Mouse (Mus musculus) 3T3-L1 (cell line): ENCODE measurements at regions not wholly inside any gene's neighbourhood (a gene's known extent, or its start where the extent isn't known, plus 50 kb on each side); places are given as distances from the start of the nearest gene placed in this dataset.

Source experiments
- DNase-seq: peaks from one replicate; pipeline ENCODE4 v3.0.0-alpha.2; 2015; ENCODE audit warnings: low read depth, low spot score

DNA sequence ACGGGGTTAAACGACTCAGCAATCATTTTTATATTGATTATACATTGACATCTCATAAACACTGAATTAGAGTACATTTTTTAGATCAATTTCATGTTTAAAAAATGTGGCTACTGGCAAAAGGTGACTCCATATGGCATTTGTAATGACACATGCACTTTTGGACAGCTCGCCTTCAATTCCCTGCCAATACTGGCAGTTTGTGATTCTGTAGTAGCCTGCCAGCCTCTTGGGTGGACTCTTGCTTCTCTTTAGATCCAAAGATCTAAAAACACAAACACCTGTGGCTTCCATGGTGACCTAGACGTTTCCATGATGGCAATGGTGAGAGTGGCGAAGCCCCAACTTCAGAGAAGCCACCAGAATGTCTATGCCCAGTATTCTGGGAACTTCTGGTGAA lies 83.1 kb upstream of the Pcdh8 start:
- DNase-seq = no peak

- no peak for DNase-seq
These were observed 81.6 kb upstream of the Pcdh8 start for GRCm38 (mm10) chr14:79852683-79853082.

- DNase-seq = no peak
These were observed 80.7 kb upstream of the Pcdh8 start for GRCm38 (mm10) chr14:79851795-79852194.

GRCm38 (mm10) chr14:79851231-79851630 lies 80.1 kb upstream of the Pcdh8 start:
- no peak for DNase-seq

DNA sequence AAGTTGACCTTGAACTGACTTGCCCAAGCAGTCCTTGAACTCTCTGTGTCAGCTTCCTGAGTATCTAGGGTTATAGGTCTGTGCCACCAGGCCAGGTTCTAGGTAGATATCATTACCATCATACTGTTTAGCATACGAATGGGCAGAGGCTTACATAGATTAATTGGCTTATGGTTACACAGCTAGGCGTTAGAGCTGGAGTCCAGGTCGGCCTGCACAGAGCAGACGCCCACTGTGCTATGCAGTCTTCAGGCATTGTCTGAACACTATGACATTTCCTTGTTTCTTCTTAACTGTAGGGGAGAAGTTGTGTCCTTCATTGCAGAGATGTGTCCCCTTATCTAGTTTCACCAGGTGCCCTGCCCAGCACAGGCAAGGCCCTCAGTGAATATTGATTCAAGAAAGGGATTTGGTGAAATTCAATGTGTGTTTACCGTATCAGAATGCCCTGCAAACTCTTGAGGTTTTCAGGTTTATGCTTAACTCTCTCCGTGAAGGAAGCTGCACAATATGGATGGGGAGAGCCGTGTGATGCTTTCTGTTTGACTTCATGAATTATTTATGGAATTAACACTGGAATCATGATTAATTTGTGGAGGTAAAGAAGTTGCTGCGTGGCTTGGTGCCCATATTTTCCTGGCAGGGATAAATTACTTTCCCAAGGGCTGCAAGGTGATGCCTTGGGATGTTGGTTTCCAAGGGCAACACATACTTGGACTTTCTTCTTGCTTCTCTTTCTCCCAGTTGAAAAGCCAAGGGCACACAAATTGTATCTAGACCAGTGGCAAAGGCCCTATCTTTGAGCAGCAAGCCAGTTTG lies 78.7 kb upstream of the Pcdh8 start:
- DNase-seq = no peak

DNA sequence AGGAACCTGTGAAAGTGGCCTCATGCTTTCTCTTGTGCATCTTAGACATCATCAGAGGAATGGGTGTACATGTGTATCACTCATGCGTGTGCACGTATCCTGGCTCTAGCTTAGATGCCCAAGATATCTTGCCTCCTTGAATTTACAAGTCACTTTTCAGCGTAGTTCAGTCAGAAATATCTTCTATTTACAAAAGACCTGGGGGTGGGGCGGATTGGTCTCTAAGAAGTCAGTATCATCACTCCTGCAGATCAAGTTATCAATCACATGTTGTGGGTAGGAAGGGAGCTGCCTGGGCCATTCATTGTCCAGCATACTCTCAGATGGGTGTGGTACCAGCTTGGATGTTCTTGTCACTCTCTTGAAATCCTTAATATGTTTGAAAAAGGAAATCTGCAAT lies 77.0 kb upstream of the Pcdh8 start:
- no peak for DNase-seq

- no peak for DNase-seq
These were observed 73.2 kb upstream of the Pcdh8 start for GRCm38 (mm10) chr14:79844306-79844705.

DNA sequence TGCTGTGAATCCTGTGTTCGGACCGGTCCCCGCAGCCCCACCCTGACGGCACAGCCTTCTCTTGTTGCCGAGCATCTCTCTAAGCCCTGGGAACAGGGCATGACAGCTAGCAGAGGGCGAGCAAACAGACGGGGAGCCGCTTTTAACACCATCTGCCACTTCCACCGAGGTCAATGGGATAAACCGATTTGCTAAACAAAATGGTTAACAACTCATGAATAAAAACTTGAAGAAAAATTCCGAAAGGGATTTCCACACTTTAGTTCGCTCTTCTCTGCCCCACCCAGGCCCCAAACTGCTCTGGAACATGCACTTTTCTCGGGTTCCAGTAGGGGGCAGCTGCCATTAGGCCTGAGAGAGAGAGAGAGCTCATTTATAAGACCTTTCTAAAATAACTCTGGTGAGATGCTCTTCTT lies 72.0 kb upstream of the Pcdh8 start:
- no peak for DNase-seq

- DNase-seq = no peak
These were observed 71.6 kb upstream of the Pcdh8 start for GRCm38 (mm10) chr14:79842734-79843133.

DNA sequence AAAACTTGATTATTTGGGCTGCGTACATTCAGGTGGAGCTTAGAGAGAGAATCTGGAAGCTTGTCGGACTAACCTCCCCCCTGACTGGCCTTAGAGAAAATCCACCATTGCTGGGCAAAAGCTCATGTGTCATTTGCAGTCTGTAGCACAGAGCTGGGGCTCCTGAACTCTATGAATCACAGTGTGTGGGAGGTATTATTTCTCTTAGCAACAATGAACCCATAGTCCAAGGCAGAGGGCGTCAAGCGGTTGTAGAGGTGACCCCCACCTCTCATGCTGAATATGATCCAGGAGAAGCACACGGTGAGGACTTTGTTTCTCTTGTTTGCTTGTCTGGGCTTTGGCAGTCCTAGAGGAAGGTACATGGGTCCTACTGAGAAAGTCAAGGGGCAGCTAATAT lies 66.0 kb upstream of the Pcdh8 start:
- DNase-seq = no peak

DNA sequence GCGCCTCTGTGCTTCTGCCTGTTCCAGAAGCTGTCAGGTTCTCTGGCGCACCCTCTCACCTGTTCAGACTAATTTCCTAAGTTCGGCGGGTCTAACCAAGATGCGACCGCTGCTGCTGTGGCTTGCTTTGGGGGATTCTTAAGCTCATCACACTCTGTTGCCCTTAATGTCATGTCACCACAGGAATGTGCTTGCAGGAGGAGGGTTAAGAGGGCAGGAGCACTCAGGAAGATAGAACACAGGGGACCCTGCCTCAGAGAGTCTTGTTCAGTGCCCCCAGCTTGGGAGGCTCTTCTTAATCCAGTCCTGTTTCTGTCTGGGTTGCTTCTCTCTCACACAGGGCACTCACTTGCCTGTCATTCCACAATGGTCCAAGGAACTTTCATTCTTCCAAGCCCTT lies 65.1 kb upstream of the Pcdh8 start:
- DNase-seq = no peak

GRCm38 (mm10) chr14:79824670-79825446 lies 53.7 kb upstream of the Pcdh8 start:
- DNase-seq = no peak

DNA sequence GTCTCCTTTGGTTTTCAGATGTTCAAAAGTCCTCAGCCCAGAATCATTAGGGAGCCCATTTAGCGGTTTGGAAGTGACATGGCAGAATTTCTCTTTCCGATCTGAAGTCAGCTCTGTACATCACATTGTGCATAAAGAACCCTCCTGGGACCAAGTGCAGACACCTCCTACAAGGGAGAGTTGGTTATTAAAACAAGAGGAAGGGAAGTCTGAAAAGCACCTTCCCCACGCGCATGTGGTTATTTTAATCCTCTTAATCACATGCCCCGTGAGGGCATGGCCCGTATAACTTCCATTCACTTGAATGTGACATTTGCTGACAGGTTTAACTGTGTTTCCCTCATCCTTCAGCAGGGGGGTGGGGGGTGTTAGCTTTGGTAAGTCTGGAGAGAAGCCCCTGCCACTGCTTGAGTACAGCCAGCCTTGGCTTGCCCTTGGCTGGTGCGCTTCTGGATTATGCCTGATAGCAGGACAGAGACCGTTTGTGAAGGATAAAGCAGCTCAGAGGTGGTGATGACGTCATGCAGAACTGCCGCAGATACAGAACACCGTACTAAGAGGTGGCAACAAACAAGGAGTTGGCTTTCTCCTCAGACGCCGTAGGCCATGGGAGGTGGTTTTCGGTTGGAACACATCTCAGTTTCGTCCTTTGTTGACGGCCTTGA lies 51.5 kb upstream of the Pcdh8 start:
- DNase-seq = no peak

DNA sequence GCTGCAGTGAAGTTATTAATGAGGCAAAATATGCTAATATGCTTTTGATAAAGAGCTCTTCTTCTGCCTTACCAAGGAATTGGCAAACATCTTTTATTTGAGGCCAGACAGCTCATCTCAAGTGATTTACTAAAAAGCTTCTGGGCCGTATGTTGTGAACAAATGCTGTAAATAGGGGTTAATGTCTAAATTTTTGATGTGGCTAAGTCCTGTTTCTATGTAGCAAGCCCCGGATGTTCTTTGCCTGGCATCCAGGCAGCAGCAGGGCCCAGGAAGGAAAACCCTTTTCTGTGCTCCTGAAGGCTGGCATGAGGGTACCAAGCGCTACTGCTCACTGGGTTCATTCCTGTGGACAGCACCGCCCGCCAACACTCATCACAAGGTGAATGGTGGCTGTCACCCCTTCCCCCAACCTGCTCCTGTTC lies 50.9 kb upstream of the Pcdh8 start:
- no peak for DNase-seq

- DNase-seq = no peak
These were observed 50.4 kb upstream of the Pcdh8 start for GRCm38 (mm10) chr14:79821352-79822010.
